Mouse (Mus musculus): ENCODE results near the gene Lypd6. TPM values are rescaled to one million over a fixed set of nuclear protein-coding genes. Genes with fewer than 3 reads are reported as not detected.

Gene Lypd6
- polyA plus RNA-seq, 1 experiment from 2014 or later: 8.4 TPM

DNA sequence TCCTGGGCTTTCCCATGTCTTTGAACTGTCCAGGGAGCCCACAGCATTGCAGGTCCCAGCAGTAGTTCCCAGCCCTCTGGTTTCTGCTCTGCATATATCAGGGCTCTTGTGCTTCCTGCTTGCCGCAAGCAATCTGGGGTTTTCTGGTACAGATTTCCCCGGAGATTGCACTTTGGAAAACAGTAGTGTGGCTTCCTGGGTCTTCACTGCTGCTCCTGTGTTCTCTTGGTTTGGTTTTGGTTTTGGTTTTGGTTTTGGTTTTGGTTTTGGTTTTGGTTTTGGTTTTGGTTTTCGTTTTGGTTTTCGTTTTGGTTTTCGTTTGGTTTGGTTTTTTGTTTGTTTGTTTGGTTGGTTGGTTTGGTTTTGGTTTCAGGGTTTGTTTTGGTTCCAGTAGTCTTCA is 99.9 kb downstream of the Lypd6 start:
- DNase-seq: no peak
- Histone ChIP-seq H3K27ac (replicated peaks; ENCODE audit: low read depth, low read length) (no peak overlapping the region), H3K36me3 (ENCODE audit: control insufficient read depth, insufficient read depth, low read length) (no peaks in the 10 kb centered on the region), H3K4me1 (ENCODE audit: control insufficient read depth, insufficient read depth, low read length) (peaks cover 8% of the 10 kb centered on the region; the same call in 1 of the 2 replicates), H3K9me3 (ENCODE audit: control insufficient read depth, low read length) (no peaks in the 10 kb centered on the region; the same call in 1 of the 2 replicates), H3K4me3 (replicated peaks; ENCODE audit: low read depth, low read length) (no peak overlapping the region), H3K4me2 (ENCODE audit: low read length) (no peak overlapping the region), H3K9ac (replicated peaks; ENCODE audit: low read length) (no peak overlapping the region), H3K27me3 (ENCODE audit: control insufficient read depth, insufficient read depth, low read length) (no peaks in the 10 kb centered on the region)
- ATAC-seq (ENCODE audit: low FRiP score, low TSS enrichment): no peak
- 74% methylated on average over 5 of the region's 5 CpGs for whole genome bisulfite sequencing

DNA sequence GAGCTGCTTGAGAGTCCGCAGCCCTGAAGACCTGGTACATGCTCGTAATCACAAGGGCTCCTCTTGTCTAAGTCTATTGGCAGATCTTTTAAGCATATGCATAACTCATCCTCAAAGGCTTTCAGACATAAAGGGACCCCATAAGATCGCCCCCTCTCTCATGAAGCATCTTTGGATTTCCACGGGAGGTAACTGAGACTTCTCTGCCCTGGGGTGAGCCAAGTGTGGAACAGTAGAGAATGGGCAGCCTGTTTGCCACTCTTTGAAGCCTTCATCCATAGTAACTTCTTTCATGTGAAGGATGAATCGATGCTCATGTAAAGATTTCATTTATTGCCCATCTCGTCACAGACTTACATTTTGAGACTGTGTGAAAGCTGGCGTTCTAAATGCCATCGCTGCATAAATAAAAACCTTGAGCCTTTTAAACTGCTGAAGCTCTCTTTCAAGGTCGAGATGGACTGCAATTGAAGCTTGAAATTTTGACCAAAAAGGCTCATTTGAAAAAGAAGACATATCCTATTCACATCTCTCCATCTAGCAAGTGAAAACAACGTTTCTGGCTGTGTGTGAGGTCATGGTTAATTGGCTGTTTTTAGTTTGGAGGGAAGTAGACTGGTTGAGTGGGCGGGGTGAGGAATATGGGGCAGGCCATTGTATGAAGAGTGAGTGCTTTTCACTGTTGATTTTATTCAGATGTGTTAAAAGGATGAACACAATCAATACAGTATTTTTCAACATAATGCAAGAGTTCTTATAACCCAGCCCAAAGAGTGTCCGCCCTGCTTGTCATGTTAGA is 107.7 kb downstream of the Lypd6 start:
- ATAC-seq (ENCODE audit: low FRiP score, low TSS enrichment) (no peak), DNase-seq (no peak)
- WGBS: 72% methylated on average over 12 of the region's 12 CpGs
- Histone ChIP-seq H3K9ac (replicated peaks; ENCODE audit: low read length) (no peak overlapping the region), H3K4me3 (replicated peaks; ENCODE audit: low read depth, low read length) (no peak overlapping the region), H3K4me1 (ENCODE audit: control insufficient read depth, insufficient read depth, low read length) (no peaks in the 10 kb centered on the region), H3K36me3 (ENCODE audit: control insufficient read depth, insufficient read depth, low read length) (no peaks in the 10 kb centered on the region), H3K9me3 (ENCODE audit: control insufficient read depth, low read length) (no peaks in the 10 kb centered on the region; the same call in 1 of the 2 replicates), H3K4me2 (ENCODE audit: low read length) (no peak overlapping the region), H3K27ac (replicated peaks; ENCODE audit: low read depth, low read length) (no peak overlapping the region), H3K27me3 (ENCODE audit: control insufficient read depth, insufficient read depth, low read length) (no peaks in the 10 kb centered on the region)

DNA sequence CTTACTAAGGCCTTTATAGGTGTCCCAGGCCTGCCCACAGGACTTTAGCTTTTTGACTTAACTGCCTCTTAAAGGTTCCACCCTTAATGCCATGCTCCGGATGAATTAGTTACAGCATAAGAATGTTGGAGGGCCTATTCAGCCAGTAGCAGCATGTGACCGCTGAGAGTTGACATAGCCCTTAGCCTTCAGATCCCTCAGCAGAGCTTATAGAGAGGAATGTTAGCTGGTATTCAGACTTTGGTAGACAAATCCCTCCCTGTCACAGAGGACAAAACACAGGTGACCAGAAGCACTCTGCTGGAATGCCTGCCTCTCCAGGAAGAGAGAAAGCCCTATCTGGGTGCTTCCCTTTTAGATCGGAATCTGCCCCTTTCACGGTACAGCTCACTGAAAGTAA is 109.5 kb downstream of the Lypd6 start:
- no peaks in the 10 kb centered on the region for H3K9me3 ChIP-seq (ENCODE audit: control insufficient read depth, low read length)
- H3K4me1 ChIP-seq (ENCODE audit: control insufficient read depth, insufficient read depth, low read length): no peaks in the 10 kb centered on the region
- ATAC-seq (ENCODE audit: low FRiP score, low TSS enrichment) (no peak), DNase-seq (no peak)
- H3K4me3 ChIP-seq (replicated peaks; ENCODE audit: low read depth, low read length): no peak overlapping the region
- H3K27me3 ChIP-seq (ENCODE audit: control insufficient read depth, insufficient read depth, low read length): no peaks in the 10 kb centered on the region
- no peaks in the 10 kb centered on the region for H3K36me3 ChIP-seq (ENCODE audit: control insufficient read depth, insufficient read depth, low read length)
- no peak overlapping the region for H3K4me2 ChIP-seq (ENCODE audit: low read length)
- WGBS: 47% methylated on average over 4 of the region's 4 CpGs
- H3K9ac ChIP-seq (replicated peaks; ENCODE audit: low read length): no peak overlapping the region
- H3K27ac ChIP-seq (replicated peaks; ENCODE audit: low read depth, low read length): no peak overlapping the region

DNA sequence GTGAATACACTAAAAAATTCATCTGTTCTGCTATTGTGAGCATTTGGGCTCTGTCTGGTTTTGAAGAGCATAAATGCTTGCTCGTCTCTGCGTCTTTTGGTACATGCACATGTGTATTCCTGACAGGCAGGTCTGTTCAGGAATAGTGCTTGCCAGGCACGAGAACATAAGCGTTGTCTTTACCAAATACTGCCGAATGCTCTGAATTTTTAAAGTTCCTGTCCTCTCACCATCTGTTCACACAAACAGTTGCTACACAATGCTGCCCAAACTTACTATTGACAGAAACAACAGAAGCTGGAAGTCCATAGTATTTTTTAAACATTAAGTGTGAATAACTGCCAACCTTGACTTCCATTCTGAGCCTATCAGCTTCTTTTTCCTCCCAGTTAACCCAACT is 112.9 kb downstream of the Lypd6 start:
- WGBS: 83% methylated on average over 5 of the region's 5 CpGs
- Histone ChIP-seq H3K9me3 (ENCODE audit: control insufficient read depth, low read length) (no peaks in the 10 kb centered on the region), H3K27ac (replicated peaks; ENCODE audit: low read depth, low read length) (no peak overlapping the region), H3K4me1 (ENCODE audit: control insufficient read depth, insufficient read depth, low read length) (no peaks in the 10 kb centered on the region), H3K27me3 (ENCODE audit: control insufficient read depth, insufficient read depth, low read length) (no peaks in the 10 kb centered on the region), H3K36me3 (ENCODE audit: control insufficient read depth, insufficient read depth, low read length) (no peaks in the 10 kb centered on the region), H3K9ac (replicated peaks; ENCODE audit: low read length) (no peak overlapping the region), H3K4me2 (ENCODE audit: low read length) (no peak overlapping the region), H3K4me3 (replicated peaks; ENCODE audit: low read depth, low read length) (no peak overlapping the region)
- DNase-seq (no peak), ATAC-seq (ENCODE audit: low FRiP score, low TSS enrichment) (no peak)

DNA sequence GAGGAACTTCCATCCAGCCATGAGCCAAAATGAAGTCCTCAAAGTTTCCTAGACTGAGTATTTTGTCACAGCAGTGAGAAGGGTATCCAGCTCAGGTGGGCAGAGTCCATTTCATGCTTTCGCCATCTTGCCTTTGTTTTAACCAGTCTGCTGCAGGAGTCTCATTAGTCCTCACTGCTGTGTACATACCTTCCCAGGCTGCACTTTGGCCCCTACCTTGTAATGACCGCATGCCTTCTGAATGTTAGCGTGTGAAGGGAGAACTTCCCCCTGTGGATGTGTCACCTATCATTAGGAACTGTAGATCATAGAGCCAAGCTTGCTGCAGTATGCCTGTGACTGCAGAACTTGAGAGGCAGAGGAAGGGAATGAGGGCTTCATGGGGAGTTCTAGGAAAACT is 114.2 kb downstream of the Lypd6 start:
- H3K9ac ChIP-seq (replicated peaks; ENCODE audit: low read length): no peak overlapping the region
- H3K9me3 ChIP-seq (ENCODE audit: control insufficient read depth, low read length): no peaks in the 10 kb centered on the region
- H3K4me3 ChIP-seq (replicated peaks; ENCODE audit: low read depth, low read length): no peak overlapping the region
- ATAC-seq (ENCODE audit: low FRiP score, low TSS enrichment) (no peak), DNase-seq (no peak)
- 93% methylated on average over 3 of the region's 3 CpGs for WGBS
- no peaks in the 10 kb centered on the region for H3K36me3 ChIP-seq (ENCODE audit: control insufficient read depth, insufficient read depth, low read length)
- H3K27me3 ChIP-seq (ENCODE audit: control insufficient read depth, insufficient read depth, low read length): no peaks in the 10 kb centered on the region
- H3K27ac ChIP-seq (replicated peaks; ENCODE audit: low read depth, low read length): no peak overlapping the region
- no peak overlapping the region for H3K4me2 ChIP-seq (ENCODE audit: low read length)
- H3K4me1 ChIP-seq (ENCODE audit: control insufficient read depth, insufficient read depth, low read length): no peaks in the 10 kb centered on the region

DNA sequence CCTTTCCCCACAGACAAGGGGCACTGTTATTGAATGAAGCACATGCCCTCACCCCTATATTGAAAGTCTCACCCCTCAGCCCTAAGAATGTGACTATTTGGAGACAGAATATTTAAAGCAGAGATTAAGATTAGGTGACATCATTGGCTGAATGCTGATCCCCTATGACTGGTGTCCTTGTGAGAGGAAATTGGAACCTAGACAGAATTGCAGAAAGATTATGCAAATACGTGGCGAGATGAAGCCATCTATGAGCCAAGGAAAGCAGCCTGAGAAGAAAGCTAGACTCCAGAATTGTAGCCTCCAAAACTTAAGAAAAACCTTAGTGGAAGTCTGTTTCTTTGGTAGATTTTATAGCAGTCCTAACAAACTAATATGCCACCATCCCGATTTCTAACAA is 115.1 kb downstream of the Lypd6 start:
- Histone ChIP-seq H3K9ac (replicated peaks; ENCODE audit: low read length) (no peak overlapping the region), H3K27me3 (ENCODE audit: control insufficient read depth, insufficient read depth, low read length) (no peaks in the 10 kb centered on the region), H3K4me1 (ENCODE audit: control insufficient read depth, insufficient read depth, low read length) (no peaks in the 10 kb centered on the region), H3K9me3 (ENCODE audit: control insufficient read depth, low read length) (no peaks in the 10 kb centered on the region), H3K27ac (replicated peaks; ENCODE audit: low read depth, low read length) (no peak overlapping the region), H3K4me2 (ENCODE audit: low read length) (no peak overlapping the region), H3K4me3 (replicated peaks; ENCODE audit: low read depth, low read length) (no peak overlapping the region), H3K36me3 (ENCODE audit: control insufficient read depth, insufficient read depth, low read length) (no peaks in the 10 kb centered on the region)
- WGBS: 77% methylated on average over 3 of the region's 3 CpGs
- ATAC-seq (ENCODE audit: low FRiP score, low TSS enrichment) (no peak), DNase-seq (no peak)

DNA sequence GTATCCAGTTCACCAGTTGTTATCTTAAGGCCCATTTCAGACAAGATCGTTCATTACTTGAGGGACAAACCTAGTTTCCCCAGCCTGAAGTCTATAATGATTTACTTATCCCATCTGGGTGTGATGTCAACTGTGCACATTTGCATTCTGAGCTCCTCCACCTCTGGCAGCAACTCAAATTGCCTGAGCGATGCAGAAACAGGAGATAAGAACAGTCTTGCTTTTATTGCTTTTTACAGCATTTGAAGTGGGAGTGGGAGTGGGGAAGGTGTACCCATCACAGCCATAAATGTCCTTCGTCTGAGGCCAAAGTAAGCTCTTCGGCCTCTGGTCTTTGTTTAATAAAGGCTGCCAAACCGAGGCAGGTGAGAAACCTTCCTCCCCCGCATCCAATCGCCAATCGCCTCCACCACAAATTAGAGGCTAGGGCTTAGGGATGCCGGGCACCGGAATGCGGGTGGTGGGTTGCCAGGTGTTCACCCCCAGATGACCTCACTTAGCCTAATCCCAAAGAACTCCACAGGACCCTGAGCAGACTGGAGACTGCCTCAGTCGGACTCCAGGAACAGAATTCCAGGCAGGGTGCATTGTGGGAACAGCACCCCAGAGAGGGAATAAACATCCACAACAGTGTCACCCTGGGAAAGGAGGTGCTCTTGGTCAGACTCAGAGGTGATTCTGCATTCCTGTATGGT is 120.6 kb downstream of the Lypd6 start:
- no peak overlapping the region for H3K9ac ChIP-seq (replicated peaks; ENCODE audit: low read length)
- no peaks in the 10 kb centered on the region for H3K9me3 ChIP-seq (ENCODE audit: control insufficient read depth, low read length)
- H3K27me3 ChIP-seq (ENCODE audit: control insufficient read depth, insufficient read depth, low read length): no peaks in the 10 kb centered on the region
- no peak overlapping the region for H3K4me3 ChIP-seq (replicated peaks; ENCODE audit: low read depth, low read length)
- DNase-seq (no peak), ATAC-seq (ENCODE audit: low FRiP score, low TSS enrichment) (no peak)
- H3K36me3 ChIP-seq (ENCODE audit: control insufficient read depth, insufficient read depth, low read length): no peaks in the 10 kb centered on the region
- no peak overlapping the region for H3K4me2 ChIP-seq (ENCODE audit: low read length)
- H3K27ac ChIP-seq (replicated peaks; ENCODE audit: low read depth, low read length): no peak overlapping the region
- H3K4me1 ChIP-seq (ENCODE audit: control insufficient read depth, insufficient read depth, low read length): 0 out of 2 replicates have a peak, but pooled peaks cover 4% of the 10 kb centered on the region
- 42% methylated on average over 12 of the region's 12 CpGs for WGBS

DNA sequence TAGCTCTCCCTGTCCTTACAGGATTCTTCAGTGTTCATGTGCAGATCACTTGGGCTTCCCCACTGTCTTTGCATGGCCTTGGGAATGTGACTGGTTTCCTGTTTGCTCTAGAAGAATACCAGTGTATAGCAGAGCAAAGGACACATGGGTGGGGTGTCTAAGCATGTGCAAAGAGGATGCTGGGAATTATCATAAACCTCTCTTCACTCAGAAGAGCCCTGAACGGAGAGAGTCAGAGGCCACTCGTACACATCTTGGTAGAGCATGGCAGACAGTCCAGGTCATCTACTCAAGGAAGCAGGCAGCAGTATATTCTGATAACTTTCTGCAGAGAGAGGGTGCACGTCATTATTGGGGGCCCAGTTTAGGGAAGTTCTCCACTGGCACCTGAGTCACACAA is 122.6 kb downstream of the Lypd6 start:
- Histone ChIP-seq H3K4me3 (replicated peaks; ENCODE audit: low read depth, low read length) (no peak overlapping the region), H3K4me1 (ENCODE audit: control insufficient read depth, insufficient read depth, low read length) (0 out of 2 replicates have a peak, but pooled peaks cover 4% of the 10 kb centered on the region), H3K9me3 (ENCODE audit: control insufficient read depth, low read length) (no peaks in the 10 kb centered on the region), H3K27ac (replicated peaks; ENCODE audit: low read depth, low read length) (no peak overlapping the region), H3K4me2 (ENCODE audit: low read length) (no peak overlapping the region), H3K36me3 (ENCODE audit: control insufficient read depth, insufficient read depth, low read length) (no peaks in the 10 kb centered on the region), H3K9ac (replicated peaks; ENCODE audit: low read length) (no peak overlapping the region), H3K27me3 (ENCODE audit: control insufficient read depth, insufficient read depth, low read length) (no peaks in the 10 kb centered on the region)
- 84% methylated on average over 3 of the region's 3 CpGs for WGBS
- ATAC-seq (ENCODE audit: low FRiP score, low TSS enrichment): no peak
- no peak for DNase-seq

DNA sequence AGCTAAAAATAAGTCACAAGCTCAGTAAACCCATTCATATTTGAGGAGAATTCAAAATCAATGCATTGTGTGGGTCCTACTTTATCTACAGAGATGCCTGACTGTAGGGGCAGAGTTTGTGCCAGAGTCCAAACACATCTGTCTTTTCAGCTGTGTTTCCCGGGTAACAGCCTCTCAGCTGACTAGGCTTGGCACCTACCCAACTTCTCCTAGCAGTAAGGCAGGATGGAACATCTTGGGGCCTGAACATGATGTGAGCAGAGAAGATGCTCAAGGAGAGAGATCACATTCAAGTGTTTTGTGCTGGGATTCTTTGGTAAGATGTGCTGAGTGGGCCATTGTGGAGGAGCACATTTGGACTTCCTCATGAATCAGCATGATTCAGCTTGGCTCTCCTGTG is 130.5 kb downstream of the Lypd6 start:
- Histone ChIP-seq H3K4me3 (replicated peaks; ENCODE audit: low read depth, low read length) (no peak overlapping the region), H3K9ac (replicated peaks; ENCODE audit: low read length) (no peak overlapping the region), H3K4me2 (ENCODE audit: low read length) (no peak overlapping the region), H3K27me3 (ENCODE audit: control insufficient read depth, insufficient read depth, low read length) (no peaks in the 10 kb centered on the region), H3K9me3 (ENCODE audit: control insufficient read depth, low read length) (no peaks in the 10 kb centered on the region), H3K36me3 (ENCODE audit: control insufficient read depth, insufficient read depth, low read length) (no peaks in the 10 kb centered on the region), H3K27ac (replicated peaks; ENCODE audit: low read depth, low read length) (no peak overlapping the region), H3K4me1 (ENCODE audit: control insufficient read depth, insufficient read depth, low read length) (0 out of 2 replicates have a peak, but pooled peaks cover 4% of the 10 kb centered on the region)
- WGBS: 81% methylated on average over 1 of the region's 1 CpGs
- ATAC-seq (ENCODE audit: low FRiP score, low TSS enrichment) (no peak), DNase-seq (peak; percentile 59)

All from midbrain, embryonic 14.5 days (tissue).